Mouse (Mus musculus) ES-Bruce4 (cell line): ENCODE data around the gene Fnbp1. TPM values are rescaled to one million over a fixed set of nuclear protein-coding genes. Genes with fewer than 3 reads are reported as not detected.

Experiments used
- H3K27ac ChIP-seq: 2 replicates; pipeline ENCODE4 v1.5.1; 2012; ENCODE audit warnings: low read length, inconsistent platforms; ENCODE audit not compliant: insufficient read depth
- H3K27me3 ChIP-seq: 2 replicates; pipeline ENCODE4 v1.6.1; 2012; ENCODE audit warnings: mild to moderate bottlenecking, low read length, inconsistent platforms; ENCODE audit not compliant: control insufficient read depth, poor library complexity, insufficient read depth, severe bottlenecking
- H3K36me3 ChIP-seq: 2 replicates; pipeline ENCODE4 v1.6.1; 2012; ENCODE audit warnings: inconsistent platforms, mild to moderate bottlenecking, low read length, moderate library complexity; ENCODE audit not compliant: control insufficient read depth, poor library complexity, insufficient read depth, severe bottlenecking
- H3K4me1 ChIP-seq: one replicate; pipeline ENCODE4 v1.8.1; 2011; ENCODE audit warnings: low read length; ENCODE audit not compliant: control insufficient read depth, insufficient read depth
- H3K4me3 ChIP-seq: 2 replicates; pipeline ENCODE4 v1.5.1; 2011; ENCODE audit warnings: low read depth, mild to moderate bottlenecking, low read length
- H3K9ac ChIP-seq: 2 replicates; pipeline ENCODE4 v1.6.1; 2012; ENCODE audit warnings: low read depth, mild to moderate bottlenecking, inconsistent platforms; ENCODE audit not compliant: poor library complexity, severe bottlenecking
- H3K9me3 ChIP-seq: replicated peaks from 2 replicates; pipeline ENCODE4 v1.6.1; 2012; ENCODE audit warnings: mild to moderate bottlenecking, low read length, inconsistent platforms; ENCODE audit not compliant: control insufficient read depth, poor library complexity, insufficient read depth, severe bottlenecking
- CTCF ChIP-seq: IDR thresholded peaks from one replicate; pipeline ENCODE4 v1.8.1; 2011; ENCODE audit warnings: low read depth, low read length
- EP300 ChIP-seq: IDR thresholded peaks from 2 replicates; pipeline ENCODE4 v1.6.1; 2011; ENCODE audit warnings: low read depth, low read length; ENCODE audit not compliant: insufficient read depth
- POLR2A ChIP-seq: IDR thresholded peaks from one replicate; pipeline ENCODE4 v1.8.1; 2011; ENCODE audit warnings: low read length; ENCODE audit not compliant: insufficient read depth
- polyA plus RNA-seq: library from polyadenylated mRNA; stranded (reverse); fragments of >200 nt; gene quantifications from 2 replicates; pipeline ENCODE4 v1.2.4, GENCODE M21; 2011; ENCODE audit warnings: low read depth; ENCODE audit not compliant: missing spikeins, insufficient read depth, insufficient read length

Gene Fnbp1
- polyA plus RNA-seq, 1 experiment, result 77.7 TPM

DNA sequence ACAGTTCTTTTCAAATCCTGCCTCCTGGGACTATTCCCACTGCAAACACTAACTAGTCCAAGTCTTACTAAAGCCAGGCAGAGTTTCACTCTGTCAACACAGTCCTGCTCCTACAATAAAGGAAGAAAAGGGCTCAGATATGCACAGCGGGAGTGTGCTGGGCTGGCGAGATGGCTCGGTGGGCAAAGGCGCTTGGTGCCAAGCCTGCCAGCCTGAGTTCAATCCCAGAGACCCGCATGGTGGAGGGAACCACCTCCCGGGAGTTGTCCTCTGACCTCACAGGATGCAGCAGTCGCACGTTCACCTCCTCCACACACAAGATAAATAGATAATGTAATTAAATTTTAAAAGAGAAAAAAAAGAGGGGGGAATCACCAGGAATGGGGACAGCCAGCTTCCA is 38.5 kb downstream of the Fnbp1 start:
- no peak overlapping the region for H3K9ac ChIP-seq
- H3K4me3 ChIP-seq, result no peak overlapping the region
- H3K27ac ChIP-seq, result no peak overlapping the region
- no peak for TF ChIP-seq EP300
- no peak for TF ChIP-seq CTCF
- no peak for TF ChIP-seq POLR2A
- H3K36me3 ChIP-seq, result peaks cover 3% of the 10 kb centered on the region; the same call in 1 of the 2 replicates
- peaks cover 11% of the 10 kb centered on the region for H3K4me1 ChIP-seq
- H3K27me3 ChIP-seq, result no peaks in the 10 kb centered on the region
- H3K9me3 ChIP-seq, result no peaks in the 10 kb centered on the region

DNA sequence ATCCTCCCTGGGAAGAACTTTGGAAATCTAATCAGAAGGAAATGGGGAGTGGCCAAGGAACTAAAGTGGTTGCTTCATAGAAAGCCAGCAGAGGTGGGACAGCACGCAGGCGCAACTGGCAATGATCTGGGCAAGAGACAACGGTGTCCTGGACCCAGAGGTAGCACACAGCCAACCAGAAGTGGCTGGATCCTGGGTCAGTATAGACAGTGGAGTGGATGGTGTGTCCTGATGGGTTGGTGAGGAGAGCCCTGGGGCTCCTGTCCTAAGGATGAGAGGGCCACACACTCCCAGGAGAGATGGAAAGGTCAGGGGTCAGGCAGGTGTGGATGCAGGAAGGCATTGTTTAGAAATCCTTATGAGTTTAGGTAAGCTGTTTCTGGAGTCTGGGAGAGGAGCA is 40.5 kb downstream of the Fnbp1 start:
- Histone ChIP-seq H3K36me3 (peaks cover 3% of the 10 kb centered on the region; the same call in 1 of the 2 replicates), H3K27ac (no peak overlapping the region), H3K9me3 (no peaks in the 10 kb centered on the region), H3K4me1 (peaks cover 3% of the 10 kb centered on the region), H3K4me3 (no peak overlapping the region), H3K27me3 (no peaks in the 10 kb centered on the region), H3K9ac (no peak overlapping the region)
- no peak for TF ChIP-seq CTCF
- TF ChIP-seq EP300, result no peak
- no peak for TF ChIP-seq POLR2A

DNA sequence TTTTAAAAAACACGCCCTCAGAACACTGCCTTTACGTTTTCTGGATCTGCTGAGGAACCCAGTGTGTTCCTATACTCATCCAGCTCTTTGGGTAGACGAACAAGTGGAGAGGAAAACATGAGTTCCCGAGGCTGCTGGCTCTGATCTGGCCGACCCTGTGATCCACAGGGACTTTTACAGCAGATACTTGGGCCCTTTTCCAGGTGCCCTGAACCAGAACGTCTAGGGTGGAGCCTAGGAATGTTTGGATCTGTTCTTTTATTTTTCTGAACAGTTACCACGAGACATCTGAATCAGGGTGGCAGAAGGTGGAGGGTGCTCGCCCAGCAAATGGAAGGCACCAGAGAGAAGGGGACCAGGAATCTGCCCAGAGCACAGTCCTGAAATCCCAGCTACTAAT is 42.7 kb downstream of the Fnbp1 start:
- TF ChIP-seq EP300 (no peak), CTCF (no peak), POLR2A (no peak)
- no peaks in the 10 kb centered on the region for H3K27me3 ChIP-seq
- peaks cover 8% of the 10 kb centered on the region for H3K4me1 ChIP-seq
- no peak overlapping the region for H3K27ac ChIP-seq
- H3K4me3 ChIP-seq, result no peak overlapping the region
- peaks cover 3% of the 10 kb centered on the region; the same call in 1 of the 2 replicates for H3K36me3 ChIP-seq
- H3K9me3 ChIP-seq, result no peaks in the 10 kb centered on the region
- no peak overlapping the region for H3K9ac ChIP-seq

DNA sequence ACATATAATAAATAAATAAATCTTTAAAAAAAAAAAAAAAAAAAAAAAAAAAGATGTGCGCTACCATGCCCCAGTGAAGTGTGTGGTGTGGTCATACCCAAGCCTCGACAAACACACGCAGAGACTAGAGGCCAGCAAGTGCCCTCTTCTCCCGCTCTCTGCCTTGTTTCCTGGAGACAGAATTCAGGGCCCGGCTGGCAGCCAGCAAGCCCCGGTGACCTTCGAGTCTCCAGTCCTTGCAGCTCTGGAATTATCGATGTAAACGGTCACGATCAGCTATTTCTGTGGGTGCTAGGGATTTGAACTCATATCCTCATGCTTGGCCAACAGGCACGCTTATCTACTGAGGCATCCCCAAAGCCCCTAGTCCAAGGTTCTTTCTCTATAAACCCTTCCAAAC is 43.2 kb downstream of the Fnbp1 start:
- TF ChIP-seq POLR2A (no peak), CTCF (no peak), EP300 (no peak)
- peaks cover 2% of the 10 kb centered on the region; the same call in 1 of the 2 replicates for H3K36me3 ChIP-seq
- no peak overlapping the region for H3K4me3 ChIP-seq
- H3K9ac ChIP-seq, result no peak overlapping the region
- 0 out of 2 replicates have a peak overlapping the region, but pooled peaks have one; percentile 11 for H3K27ac ChIP-seq
- no peaks in the 10 kb centered on the region for H3K9me3 ChIP-seq
- peaks cover 11% of the 10 kb centered on the region for H3K4me1 ChIP-seq
- no peaks in the 10 kb centered on the region for H3K27me3 ChIP-seq

DNA sequence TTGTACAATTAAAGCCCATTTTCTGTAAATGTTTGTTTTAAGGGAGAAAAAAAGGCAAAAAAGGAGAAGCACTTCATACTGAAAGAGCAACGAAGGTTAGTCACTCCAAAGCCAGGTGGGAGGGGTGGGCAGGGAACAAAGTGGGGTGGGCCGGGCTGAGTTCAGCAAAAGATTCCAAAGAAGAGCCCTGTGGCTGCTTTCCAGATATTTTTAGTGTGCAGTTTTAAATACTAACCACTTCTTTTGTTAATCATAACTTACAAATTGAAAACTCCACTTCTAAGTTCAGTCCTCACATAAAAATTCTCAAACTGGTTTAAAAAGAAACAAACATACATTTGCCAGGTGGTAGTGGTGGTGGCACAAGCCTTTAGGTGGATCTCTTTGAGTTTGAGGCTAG is 44.5 kb downstream of the Fnbp1 start:
- Histone ChIP-seq H3K27ac (no peak overlapping the region), H3K9me3 (no peaks in the 10 kb centered on the region), H3K27me3 (no peaks in the 10 kb centered on the region), H3K4me1 (peaks cover 11% of the 10 kb centered on the region), H3K9ac (no peak overlapping the region), H3K36me3 (no peaks in the 10 kb centered on the region), H3K4me3 (no peak overlapping the region)
- TF ChIP-seq CTCF (no peak), EP300 (no peak)

DNA sequence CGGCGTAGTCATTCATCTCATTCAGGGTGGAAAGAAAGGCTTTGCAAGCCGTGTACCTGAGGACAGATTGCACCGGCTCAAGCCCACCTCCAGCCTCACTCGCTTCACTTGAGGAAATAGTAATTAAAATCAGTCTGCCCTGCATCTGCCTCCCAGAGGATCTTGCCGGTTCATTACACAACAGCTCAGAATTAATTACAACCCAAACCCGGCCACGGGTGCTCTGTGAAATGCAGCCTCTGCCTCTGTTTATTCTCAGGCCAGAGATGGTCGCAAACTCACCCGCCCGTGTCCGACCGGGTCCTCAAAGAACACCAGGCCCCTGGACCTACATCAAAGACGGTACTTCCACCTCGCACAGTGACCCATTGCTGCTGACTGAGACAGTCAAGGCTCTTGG is 45.7 kb downstream of the Fnbp1 start:
- Histone ChIP-seq H3K36me3 (no peaks in the 10 kb centered on the region), H3K4me3 (no peak overlapping the region), H3K27me3 (no peaks in the 10 kb centered on the region), H3K9me3 (no peaks in the 10 kb centered on the region), H3K4me1 (peaks cover 13% of the 10 kb centered on the region), H3K27ac (0 out of 2 replicates have a peak overlapping the region, but pooled peaks have one; percentile 1), H3K9ac (no peak overlapping the region)
- TF ChIP-seq EP300, result no peak
- TF ChIP-seq CTCF, result no peak
- no peak for TF ChIP-seq POLR2A

DNA sequence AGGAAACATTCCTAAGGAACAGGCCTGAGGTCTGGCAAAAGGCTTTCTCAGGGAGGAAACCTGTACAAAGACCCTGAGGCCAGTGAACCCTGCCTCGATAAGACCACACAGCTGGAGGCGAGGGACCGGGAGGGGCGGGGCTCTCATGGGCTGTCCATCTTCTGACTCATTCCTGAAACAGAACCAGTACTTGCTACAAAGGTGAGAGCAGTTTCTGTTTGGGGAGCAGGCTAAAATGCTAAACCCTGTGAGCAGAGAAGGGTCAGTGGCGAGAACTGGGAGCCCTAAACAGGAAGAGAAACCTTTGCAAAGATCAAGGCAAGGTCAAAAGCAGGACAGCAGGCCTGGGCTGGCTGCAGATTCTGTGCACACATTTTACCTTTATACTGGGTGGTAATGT is 47.2 kb downstream of the Fnbp1 start:
- Histone ChIP-seq H3K27ac (peak overlapping the region; percentile 95), H3K4me1 (peaks cover 23% of the 10 kb centered on the region), H3K36me3 (no peaks in the 10 kb centered on the region), H3K9me3 (no peaks in the 10 kb centered on the region), H3K9ac (no peak overlapping the region), H3K4me3 (no peak overlapping the region), H3K27me3 (no peaks in the 10 kb centered on the region)
- TF ChIP-seq CTCF, result no peak
- TF ChIP-seq EP300, result peak; percentile 79
- no peak for TF ChIP-seq POLR2A
